Mouse (Mus musculus) cerebellum, adult 11 months (tissue): ENCODE measurements around the gene Eya2.
"Not testable (repeated sequence)": the region's sequence is repeated elsewhere in the genome, so short reads cannot be mapped to it uniquely, and the experiment has no call there.

ENCODE experiments used
- DNase-seq: peaks from one replicate; pipeline ENCODE4 v3.0.0; 2022

Eya2 gene

GRCm38 (mm10) chr2:165594907-165595675, at the start of gene Eya2:
Eya2 (plus strand) TSS chr2:165595032.
- DNase-seq: no peak

GRCm38 (mm10) chr2:165545687-165546086, 49.1 kb upstream of the Eya2 start:
- no peak for DNase-seq

GRCm38 (mm10) chr2:165546341-165546740, 48.5 kb upstream of the Eya2 start:
- DNase-seq: no peak

- peak; percentile 10 for DNase-seq
Observed at GRCm38 (mm10) chr2:165547410-165547809, 47.4 kb upstream of the Eya2 start.

- no peak for DNase-seq
Observed at GRCm38 (mm10) chr2:165548627-165549026, 46.2 kb upstream of the Eya2 start.

GRCm38 (mm10) chr2:165550410-165550809, 44.4 kb upstream of the Eya2 start:
- not testable (repeated sequence) for DNase-seq

- DNase-seq: no peak
Observed at GRCm38 (mm10) chr2:165554066-165554465, 40.8 kb upstream of the Eya2 start.

- no peak for DNase-seq
Observed at GRCm38 (mm10) chr2:165557278-165557677, 37.6 kb upstream of the Eya2 start.

GRCm38 (mm10) chr2:165558916-165559315, 35.9 kb upstream of the Eya2 start:
- no peak for DNase-seq

GRCm38 (mm10) chr2:165559506-165560235, 35.2 kb upstream of the Eya2 start:
- no peak for DNase-seq

GRCm38 (mm10) chr2:165561861-165562260, 33.0 kb upstream of the Eya2 start:
- DNase-seq: no peak

- peak; percentile 56 for DNase-seq
Observed at GRCm38 (mm10) chr2:165563298-165564058, 31.4 kb upstream of the Eya2 start.

- no peak for DNase-seq
Observed at GRCm38 (mm10) chr2:165564101-165564500, 30.7 kb upstream of the Eya2 start.

- no peak for DNase-seq
Observed at GRCm38 (mm10) chr2:165564620-165565019, 30.2 kb upstream of the Eya2 start.

- DNase-seq: no peak
Observed at GRCm38 (mm10) chr2:165566898-165567297, 27.9 kb upstream of the Eya2 start.

GRCm38 (mm10) chr2:165567820-165568219, 27.0 kb upstream of the Eya2 start:
- no peak for DNase-seq

GRCm38 (mm10) chr2:165568911-165569310, 25.9 kb upstream of the Eya2 start:
- DNase-seq: no peak

- DNase-seq: no peak
Observed at GRCm38 (mm10) chr2:165571216-165571778, 23.5 kb upstream of the Eya2 start.

GRCm38 (mm10) chr2:165583044-165583443, 11.8 kb upstream of the Eya2 start:
- DNase-seq: no peak

GRCm38 (mm10) chr2:165583518-165583917, 11.3 kb upstream of the Eya2 start:
- no peak for DNase-seq

GRCm38 (mm10) chr2:165584563-165584962, 10.3 kb upstream of the Eya2 start:
- no peak for DNase-seq

GRCm38 (mm10) chr2:165590742-165591141, 4.1 kb upstream of the Eya2 start:
- DNase-seq: no peak

GRCm38 (mm10) chr2:165593763-165594162, 1.1 kb upstream of the Eya2 start:
- no peak for DNase-seq
